Mouse (Mus musculus): ENCODE results near the gene Lpar5.

The Lpar5 gene

GRCm38 (mm10) chr6:125084424-125084823 lies 16.7 kb downstream of the Lpar5 start:
- peak; percentile 84 for DNase-seq (ENCODE audit: low read depth)

GRCm38 (mm10) chr6:125087937-125088336 lies 20.2 kb downstream of the Lpar5 start:
- DNase-seq (ENCODE audit: low read depth), result no peak

- DNase-seq (ENCODE audit: low read depth), result peak; percentile 98
Measured at GRCm38 (mm10) chr6:125088561-125089321, 21.0 kb downstream of the Lpar5 start.

GRCm38 (mm10) chr6:125089521-125090321 lies 22.0 kb downstream of the Lpar5 start:
- DNase-seq (ENCODE audit: low read depth), result peak; percentile 98

GRCm38 (mm10) chr6:125090341-125091085 lies 22.8 kb downstream of the Lpar5 start:
- DNase-seq (ENCODE audit: low read depth), result no peak

GRCm38 (mm10) chr6:125092372-125092771 lies 24.7 kb downstream of the Lpar5 start:
- no peak for DNase-seq (ENCODE audit: low read depth)

- DNase-seq (ENCODE audit: low read depth), result peak; percentile 62
Measured at GRCm38 (mm10) chr6:125094843-125095242, 27.1 kb downstream of the Lpar5 start.

GRCm38 (mm10) chr6:125095391-125096278 lies 27.9 kb downstream of the Lpar5 start, which contains the start of gene Chd4:
Gene Chd4, plus strand, starts transcription at chr6:125095981.
- peak; percentile 95 for DNase-seq (ENCODE audit: low read depth)

- no peak for DNase-seq (ENCODE audit: low read depth)
Measured at GRCm38 (mm10) chr6:125096279-125096596, 28.5 kb downstream of the Lpar5 start.

GRCm38 (mm10) chr6:125096597-125097345 lies 29.1 kb downstream of the Lpar5 start:
- peak; percentile 64 for DNase-seq (ENCODE audit: low read depth)

- no peak for DNase-seq (ENCODE audit: low read depth)
Measured at GRCm38 (mm10) chr6:125097346-125097689, 29.6 kb downstream of the Lpar5 start.

GRCm38 (mm10) chr6:125097951-125098350 lies 30.2 kb downstream of the Lpar5 start:
- DNase-seq (ENCODE audit: low read depth), result no peak

- DNase-seq (ENCODE audit: low read depth), result no peak
Measured at GRCm38 (mm10) chr6:125098513-125098912, 30.8 kb downstream of the Lpar5 start.

- DNase-seq (ENCODE audit: low read depth), result peak; percentile 73
Measured at GRCm38 (mm10) chr6:125099421-125099971, 31.8 kb downstream of the Lpar5 start.

GRCm38 (mm10) chr6:125101444-125101843 lies 33.7 kb downstream of the Lpar5 start:
- no peak for DNase-seq (ENCODE audit: low read depth)

- DNase-seq (ENCODE audit: low read depth), result no peak
Measured at GRCm38 (mm10) chr6:125104223-125104622, 36.5 kb downstream of the Lpar5 start.

- DNase-seq (ENCODE audit: low read depth), result peak; percentile 42
Measured at GRCm38 (mm10) chr6:125107705-125108104, 40.0 kb downstream of the Lpar5 start.

GRCm38 (mm10) chr6:125109371-125109770 lies 41.7 kb downstream of the Lpar5 start:
- no peak for DNase-seq (ENCODE audit: low read depth)

GRCm38 (mm10) chr6:125110927-125111326 lies 43.2 kb downstream of the Lpar5 start:
- peak; percentile 67 for DNase-seq (ENCODE audit: low read depth)

- peak; percentile 89 for DNase-seq (ENCODE audit: low read depth)
Measured at GRCm38 (mm10) chr6:125112553-125112952, 44.8 kb downstream of the Lpar5 start.

- no peak for DNase-seq (ENCODE audit: low read depth)
Measured at GRCm38 (mm10) chr6:125119387-125119786, 51.7 kb downstream of the Lpar5 start.

Data from 416B (cell line).